Mouse (Mus musculus) hindbrain, postnatal 0 days (tissue): ENCODE results near the gene Vmn2r121. TPM values are rescaled to one million over a fixed set of nuclear protein-coding genes. Genes with fewer than 3 reads are reported as not detected.

Experiments used
- ATAC-seq: fragments of 200-750 bp; cut with Nextera tagmentation; 2 replicates; pipeline ENCODE4 v1.8.0; 2017; ENCODE audit warnings: mild to moderate bottlenecking, moderate TSS enrichment, moderate library complexity
- DNase-seq: peaks from one replicate; pipeline ENCODE4 v3.0.0-alpha.2; 2015; ENCODE audit warnings: low spot score
- H3K27ac ChIP-seq: fragments of 300-500 bp; sonication (generic); 2 replicates; pipeline ENCODE4 v1.5.1; 2014; ENCODE audit warnings: mild to moderate bottlenecking
- H3K27me3 ChIP-seq: fragments of 300-500 bp; sonication (generic); 2 replicates; pipeline ENCODE4 v1.6.1; 2014; ENCODE audit warnings: low read length, mixed read lengths; ENCODE audit not compliant: insufficient read depth
- H3K36me3 ChIP-seq: fragments of 300-500 bp; sonication (generic); 2 replicates; pipeline ENCODE4 v1.6.1; 2014; ENCODE audit warnings: low read length, mixed read lengths; ENCODE audit not compliant: insufficient read depth
- H3K4me1 ChIP-seq: fragments of 300-500 bp; sonication (generic); 2 replicates; pipeline ENCODE4 v1.6.1; 2014; ENCODE audit warnings: antibody characterized with exemption, low read length, mixed read lengths; ENCODE audit not compliant: insufficient read depth
- H3K4me2 ChIP-seq: fragments of 300-500 bp; sonication (generic); 2 replicates; pipeline ENCODE4 v1.6.1; 2014; ENCODE audit warnings: low read depth, mild to moderate bottlenecking, low read length, moderate library complexity, mixed read lengths
- H3K4me3 ChIP-seq: fragments of 300-500 bp; sonication (generic); 2 replicates; pipeline ENCODE4 v1.5.1; 2014; ENCODE audit warnings: low read length
- H3K9ac ChIP-seq: fragments of 300-500 bp; sonication (generic); replicated peaks from 2 replicates; pipeline ENCODE4 v1.6.1; 2014; ENCODE audit warnings: mild to moderate bottlenecking, low read length, moderate library complexity, mixed read lengths
- H3K9me3 ChIP-seq: fragments of 300-500 bp; sonication (generic); 2 replicates; pipeline ENCODE4 v1.6.1; 2016; ENCODE audit warnings: low read length, mixed read lengths
- CTCF ChIP-seq: IDR thresholded peaks from 2 replicates; pipeline ENCODE4 v1.5.1; 2016; ENCODE audit warnings: antibody characterized with exemption, control low read depth, low read depth
- WGBS: fragments of 180-500 bp; shearing (Covaris S2); extraction: QIAGEN DNeasy Blood & Tissue Kit; methylation state at CpG from one replicate; pipeline ENCODE4 v1.1.7; 2014; 5-methylcytosine and 5-hydroxymethylcytosine counted together
- polyA plus RNA-seq: library from polyadenylated mRNA; unstranded; fragments of >200 nt; fragmentation: Nextera tagmentation; extraction: Ambion mirVana; gene quantifications from 2 replicates; pipeline ENCODE4 v1.2.1, GENCODE M21; 2015
- total RNA-seq: library from RNA; depleted of rRNA; stranded (reverse); fragments of >200 nt; gene quantifications from 2 replicates; pipeline ENCODE4 v1.2.3, GENCODE M21; 2014; rRNA removed

Gene Vmn2r121
- not detected in 2 replicates for total RNA-seq
- polyA plus RNA-seq = not detected in 2 replicates

- WGBS = 70% methylated on average over 5 of the region's 5 CpGs
- DNase-seq (no peak), ATAC-seq (no peak)
- Histone ChIP-seq H3K4me3 (no peak within 1 kb of the TSS), H3K9me3 (no peaks in the 10 kb centered on the region), H3K4me2 (no peak within 1 kb of the TSS), H3K27ac (no peak within 1 kb of the TSS), H3K4me1 (no peaks in the 10 kb centered on the region), H3K36me3 (no peaks in the 10 kb centered on the region), H3K9ac (no peak within 1 kb of the TSS), H3K27me3 (no peaks in the 10 kb centered on the region)
- TF ChIP-seq CTCF = no peak
Measured at GRCm38 (mm10) chrX:124135852-124136251, at the start of gene Vmn2r121. Gene Vmn2r121, minus strand, starts transcription at chrX:124135952.
